Mouse (Mus musculus) kidney, adult 2 months (tissue): ENCODE data around the gene Pou2af1. TPM values are rescaled to one million over a fixed set of nuclear protein-coding genes. Genes with fewer than 3 reads are reported as not detected.

Experiments
- DNase-seq: peaks from one replicate; pipeline ENCODE4 v3.0.0; 2021
- H3K27ac ChIP-seq: fragments of 200-500 bp; 2 replicates; pipeline ENCODE4 v1.5.1; 2012; ENCODE audit warnings: low read depth, low read length, control low read depth, inconsistent platforms; ENCODE audit not compliant: insufficient read depth
- H3K27me3 ChIP-seq: fragments of 200-500 bp; replicated peaks from 2 replicates; pipeline ENCODE4 v1.6.1; 2012; ENCODE audit warnings: mild to moderate bottlenecking, moderate library complexity, low read length, inconsistent platforms; ENCODE audit not compliant: control insufficient read depth, insufficient read depth
- H3K36me3 ChIP-seq: fragments of 200-500 bp; 2 replicates; pipeline ENCODE4 v1.6.1; 2012; ENCODE audit warnings: mild to moderate bottlenecking, moderate library complexity, low read length, inconsistent platforms; ENCODE audit not compliant: control insufficient read depth, insufficient read depth
- H3K4me1 ChIP-seq: fragments of 200-500 bp; 2 replicates; pipeline ENCODE4 v1.6.1; 2011; ENCODE audit warnings: low read length; ENCODE audit not compliant: control insufficient read depth, insufficient read depth
- H3K4me3 ChIP-seq: fragments of 200-500 bp; 2 replicates; pipeline ENCODE4 v1.5.1; 2011; ENCODE audit warnings: mild to moderate bottlenecking, low read depth, low read length, control low read depth; ENCODE audit not compliant: insufficient read depth
- CTCF ChIP-seq: fragments of 200-500 bp; conservative IDR thresholded peaks from 2 replicates; pipeline ENCODE4 v1.5.1; 2011; ENCODE audit warnings: low read depth, mild to moderate bottlenecking, control low read depth, low read length, moderate library complexity, mixed read lengths; ENCODE audit not compliant: insufficient read depth, insufficient read length
- POLR2A ChIP-seq: fragments of 200-500 bp; IDR thresholded peaks from one replicate; pipeline ENCODE4 v1.6.1; 2011; ENCODE audit warnings: low read depth, low read length, control low read depth
- WGBS: fragments of 180-500 bp; shearing (Covaris S2); methylation state at CpG from one replicate; pipeline ENCODE4 v1.1.7; 2018; 5-methylcytosine and 5-hydroxymethylcytosine counted together
- polyA plus RNA-seq: library from polyadenylated mRNA; depleted of rRNA; stranded (reverse); fragments of >200 nt; gene quantifications from 2 replicates; pipeline ENCODE4 v1.2.3, GENCODE M21; 2012

Gene Pou2af1
- polyA plus RNA-seq, 1 experiment = 3.4 TPM

DNA sequence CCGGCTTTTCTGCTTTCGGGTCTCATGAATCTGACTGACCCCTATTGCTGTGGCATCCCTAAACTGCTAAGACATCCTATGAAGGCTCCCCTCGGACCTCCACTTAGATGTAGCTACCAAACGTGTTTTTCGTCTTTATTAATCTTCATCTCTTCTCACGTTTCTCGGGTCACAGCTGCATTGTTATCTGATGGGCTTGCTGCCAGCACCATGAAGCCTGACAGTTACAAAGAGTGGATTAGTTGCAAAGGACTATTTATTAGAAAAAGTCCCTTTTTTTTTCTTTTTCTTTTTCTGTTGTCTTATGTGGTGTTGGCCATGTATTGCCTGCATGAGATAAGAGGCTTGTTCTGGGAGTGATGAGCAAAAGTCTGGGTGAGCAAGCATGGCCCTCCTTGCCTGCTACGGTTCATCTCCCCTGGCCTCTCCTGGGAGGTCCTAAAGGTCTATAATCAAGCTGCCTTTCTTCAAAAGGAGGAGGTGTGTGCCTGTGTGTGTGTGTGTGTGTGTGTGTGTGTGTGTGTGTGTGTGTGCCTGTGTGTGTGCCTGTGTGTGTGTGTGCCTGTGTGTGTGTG lies 38.5 kb upstream of the Pou2af1 start:
- Histone ChIP-seq H3K4me3 (no peak overlapping the region), H3K36me3 (no peaks in the 10 kb centered on the region), H3K4me1 (no peaks in the 10 kb centered on the region), H3K27ac (no peak overlapping the region), H3K27me3 (no peaks in the 10 kb centered on the region)
- WGBS = 29% methylated on average over 8 of the region's 8 CpGs
- TF ChIP-seq CTCF (no peak), POLR2A (no peak)
- no peak for DNase-seq

DNA sequence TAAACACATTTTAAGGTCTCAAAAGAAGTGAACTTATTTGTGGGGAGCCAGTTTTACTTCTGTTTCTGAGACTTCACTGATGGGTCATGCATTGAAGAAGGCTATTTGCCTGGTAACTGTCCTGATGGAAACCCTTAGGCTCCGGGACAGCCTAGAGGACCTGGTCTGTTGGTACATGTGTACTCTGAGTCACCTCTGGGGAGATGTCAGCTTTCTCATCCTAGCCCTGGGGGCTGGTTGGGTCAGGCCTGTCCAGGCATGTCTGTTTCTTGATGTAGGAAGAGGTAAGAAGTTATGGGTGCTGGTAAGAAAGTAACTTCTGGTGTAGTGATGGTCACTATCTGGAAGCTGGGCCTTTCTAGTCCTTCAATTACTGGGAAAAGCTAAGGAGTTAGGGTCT lies 37.8 kb upstream of the Pou2af1 start:
- Histone ChIP-seq H3K4me1 (no peaks in the 10 kb centered on the region), H3K27ac (no peak overlapping the region), H3K4me3 (no peak overlapping the region), H3K27me3 (no peaks in the 10 kb centered on the region), H3K36me3 (no peaks in the 10 kb centered on the region)
- 90% methylated on average over 1 of the region's 1 CpGs for WGBS
- DNase-seq = no peak
- TF ChIP-seq POLR2A (no peak), CTCF (no peak)

DNA sequence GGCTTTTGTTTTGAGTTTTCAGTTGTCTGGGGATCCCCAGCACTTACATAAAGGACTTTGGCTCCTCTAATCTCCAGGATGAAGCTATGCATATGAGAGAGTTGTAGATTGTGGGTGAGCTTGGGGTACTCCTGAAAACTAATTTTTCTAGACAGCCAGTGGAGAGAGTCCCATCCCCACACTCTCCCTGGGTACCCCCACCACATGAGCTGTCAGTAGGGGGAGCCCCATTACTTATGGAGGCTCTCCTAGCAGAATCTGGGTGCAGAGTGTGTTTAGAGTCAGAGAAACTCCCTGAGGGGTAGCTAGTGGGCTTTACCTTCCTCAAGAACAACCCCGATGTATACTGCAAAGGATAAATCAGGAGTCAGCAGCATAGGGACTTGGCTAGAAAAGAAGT lies 35.2 kb upstream of the Pou2af1 start:
- no peak overlapping the region for H3K4me3 ChIP-seq
- no peaks in the 10 kb centered on the region for H3K27me3 ChIP-seq
- H3K4me1 ChIP-seq = no peaks in the 10 kb centered on the region
- H3K27ac ChIP-seq = no peak overlapping the region
- WGBS = 88% methylated on average over 1 of the region's 1 CpGs
- H3K36me3 ChIP-seq = no peaks in the 10 kb centered on the region
- no peak for DNase-seq
- no peak for TF ChIP-seq CTCF
- TF ChIP-seq POLR2A = no peak

DNA sequence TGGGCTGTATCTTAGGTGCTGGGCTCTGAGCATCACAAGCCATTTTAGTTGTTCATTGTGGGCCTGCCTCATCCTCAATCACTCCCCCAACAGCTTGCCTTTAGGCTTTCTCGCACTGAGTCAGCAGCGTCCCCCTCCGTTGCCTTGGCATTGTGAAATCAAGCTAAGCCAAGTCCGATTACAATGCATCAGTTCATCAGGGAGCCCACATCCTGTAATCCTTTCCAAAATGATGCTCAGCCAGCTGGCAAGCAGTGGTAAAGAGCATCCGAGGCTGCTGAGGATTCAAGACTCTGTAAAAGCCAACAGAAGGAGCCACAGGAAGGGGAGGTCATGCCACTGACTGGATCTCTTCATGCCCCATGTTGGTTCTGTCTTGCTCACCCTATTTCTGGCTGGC lies 32.9 kb upstream of the Pou2af1 start:
- Histone ChIP-seq H3K27me3 (no peaks in the 10 kb centered on the region), H3K36me3 (no peaks in the 10 kb centered on the region), H3K27ac (no peak overlapping the region), H3K4me3 (no peak overlapping the region), H3K4me1 (no peaks in the 10 kb centered on the region)
- TF ChIP-seq CTCF (no peak), POLR2A (no peak)
- no peak for DNase-seq
- WGBS = 75% methylated on average over 5 of the region's 5 CpGs

DNA sequence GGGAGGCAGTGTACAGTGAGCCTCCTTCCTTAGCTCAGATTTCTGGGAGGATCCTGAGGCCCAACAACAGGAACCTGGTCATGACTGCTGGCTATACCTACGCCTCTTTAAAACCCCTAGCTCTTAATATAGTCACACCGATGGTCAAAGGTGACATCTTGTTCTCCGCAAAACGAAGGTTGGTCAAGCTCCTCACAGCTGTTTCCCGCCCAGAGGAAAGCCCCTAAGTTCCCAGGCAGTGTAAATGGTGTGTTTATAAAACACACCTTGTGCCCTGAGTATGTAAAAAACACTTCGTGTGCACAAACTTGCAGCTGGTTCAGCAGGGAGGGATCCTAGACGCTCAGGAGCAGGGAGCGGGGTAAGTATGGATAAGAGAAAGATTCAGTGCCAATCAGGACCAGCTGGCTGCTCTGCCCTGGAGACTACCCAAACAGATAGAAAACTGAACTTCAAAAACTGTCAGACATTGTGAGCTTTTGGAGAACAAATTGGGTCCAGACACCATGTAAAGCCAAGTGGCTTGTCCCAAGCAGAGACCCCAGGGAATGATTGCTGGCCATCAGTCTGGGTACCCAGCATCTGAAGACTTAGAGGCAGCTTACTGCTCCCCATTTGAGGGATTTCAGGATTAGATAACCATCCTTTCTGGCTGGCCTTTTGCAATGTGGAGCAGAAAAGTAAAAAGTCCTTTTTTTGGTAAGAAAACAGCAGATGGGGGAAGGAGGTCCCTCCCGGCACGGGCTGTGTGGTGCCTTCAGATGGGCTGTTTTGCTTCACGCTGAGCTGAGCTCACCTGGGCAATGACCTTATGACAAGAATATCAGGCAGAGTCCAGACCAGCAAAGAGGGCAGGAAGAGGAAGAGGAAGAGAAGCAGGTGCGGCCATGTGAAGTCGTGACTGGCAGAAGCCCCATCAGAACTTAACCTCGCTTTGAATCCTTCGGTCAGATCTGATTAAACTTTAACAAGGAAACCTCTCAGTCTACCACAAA lies 30.5 kb upstream of the Pou2af1 start:
- no peaks in the 10 kb centered on the region for H3K36me3 ChIP-seq
- H3K4me1 ChIP-seq = no peaks in the 10 kb centered on the region
- H3K27ac ChIP-seq = no peak overlapping the region
- H3K27me3 ChIP-seq = no peaks in the 10 kb centered on the region
- WGBS = 56% methylated on average over 15 of the region's 15 CpGs
- DNase-seq = no peak
- TF ChIP-seq POLR2A (no peak), CTCF (no peak)
- no peak overlapping the region for H3K4me3 ChIP-seq

DNA sequence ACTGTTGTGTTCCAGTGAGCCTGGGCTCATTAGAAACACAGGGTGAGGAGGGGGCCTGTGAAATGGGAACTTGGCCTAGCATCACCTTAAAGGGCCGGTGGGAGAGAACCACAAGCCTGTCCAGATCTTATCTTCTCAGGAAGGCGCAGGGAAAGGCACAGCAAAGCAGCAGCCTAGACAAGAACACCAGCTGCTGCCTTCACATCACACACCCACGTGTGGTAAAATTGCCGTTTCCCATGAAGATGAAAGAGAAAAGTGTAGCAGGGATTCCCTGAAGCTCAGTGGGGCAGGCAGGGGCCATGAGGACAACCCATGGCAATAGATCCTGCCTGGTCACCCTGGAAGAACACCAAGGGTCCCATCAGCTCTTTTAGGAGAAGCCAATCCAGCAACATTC lies 28.1 kb upstream of the Pou2af1 start:
- H3K27ac ChIP-seq = no peak overlapping the region
- 75% methylated on average over 4 of the region's 4 CpGs for WGBS
- no peaks in the 10 kb centered on the region for H3K4me1 ChIP-seq
- no peak overlapping the region for H3K4me3 ChIP-seq
- DNase-seq = no peak
- TF ChIP-seq POLR2A (no peak), CTCF (no peak)
- H3K27me3 ChIP-seq = no peaks in the 10 kb centered on the region
- H3K36me3 ChIP-seq = no peaks in the 10 kb centered on the region

DNA sequence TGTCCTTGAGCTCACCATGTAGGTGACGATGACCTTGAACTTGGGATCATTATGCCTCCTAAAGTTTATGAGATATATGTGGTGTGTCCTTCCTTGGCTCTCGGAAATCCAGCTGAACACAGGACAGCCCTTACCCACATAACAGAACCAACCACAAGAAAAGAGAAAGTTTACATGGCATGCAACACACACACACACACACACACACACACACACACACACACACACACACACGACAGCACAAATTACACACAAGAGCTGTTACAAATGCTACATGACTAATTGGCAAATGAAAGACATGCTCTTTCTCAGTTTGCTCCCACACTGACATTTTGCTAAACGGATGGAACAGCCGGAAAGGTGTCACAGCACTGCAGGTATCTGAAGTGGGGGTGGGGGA lies 27.6 kb upstream of the Pou2af1 start:
- H3K27me3 ChIP-seq = no peaks in the 10 kb centered on the region
- no peak for DNase-seq
- 79% methylated on average over 5 of the region's 5 CpGs for whole genome bisulfite sequencing
- H3K27ac ChIP-seq = no peak overlapping the region
- no peak overlapping the region for H3K4me3 ChIP-seq
- no peak for TF ChIP-seq CTCF
- TF ChIP-seq POLR2A = no peak
- no peaks in the 10 kb centered on the region for H3K4me1 ChIP-seq
- H3K36me3 ChIP-seq = no peaks in the 10 kb centered on the region
